Mouse (Mus musculus) lung, adult 2 months (tissue): ENCODE measurements at regions not wholly inside any gene's neighbourhood (a gene's known extent, or its start where the extent isn't known, plus 50 kb on each side); places are given as distances from the start of the nearest gene placed in this dataset.

Source experiments
- CTCF ChIP-seq: fragments of 200-500 bp; IDR thresholded peaks from 2 replicates; pipeline ENCODE4 v1.5.1; 2011; ENCODE audit warnings: mild to moderate bottlenecking, low read length, control low read depth; ENCODE audit not compliant: insufficient read depth
- POLR2A ChIP-seq: fragments of 200-500 bp; IDR thresholded peaks from 2 replicates; pipeline ENCODE4 v1.6.1; 2011; ENCODE audit warnings: low read depth, mild to moderate bottlenecking, control low read depth, low read length, borderline replicate concordance; ENCODE audit errors: extremely low read depth

GRCm38 (mm10) chr9:52529444-52529915 lies 150.1 kb downstream of the AI593442 start:
- no peak for TF ChIP-seq CTCF
- no peak for TF ChIP-seq POLR2A
